13 mouse cellular contexts compared by ENCODE assay signal in the genomic region with DNA sequence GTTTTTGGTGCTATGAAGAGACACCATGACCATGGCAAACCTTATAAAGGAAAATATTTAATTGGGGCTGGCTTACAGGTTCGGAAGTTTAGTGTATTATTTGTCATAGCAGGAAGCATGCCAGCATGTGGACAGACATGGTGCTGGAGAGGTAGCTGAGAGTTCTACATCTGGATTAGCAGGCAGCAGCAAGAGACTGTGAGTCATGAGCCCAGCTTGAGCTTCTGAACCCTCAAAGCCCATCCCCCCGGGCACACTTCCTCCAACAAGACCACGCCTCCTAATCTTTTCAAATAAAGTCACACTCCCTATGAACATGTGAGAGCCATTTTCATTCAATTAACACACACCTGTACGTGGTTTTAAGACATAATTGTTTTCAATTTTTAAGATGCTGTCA. TPM values are rescaled to one million over a fixed set of nuclear protein-coding genes. Genes with fewer than 3 reads are reported as not detected.
DNase-seq lines count a peak whose midpoint lies in the region; ATAC-seq and TF ChIP-seq lines count a peak whose summit lies in the region.
"Had no signal": no experiment of that assay in that cellular context is flagged by ENCODE, and none has a peak within 500 bp of the region (broad histone marks: within the 10 kb centered on the region; RNA-seq: fewer than 3 reads in every experiment).

No protein-coding gene starts in this region.

- intact Hi-C loops in gastrocnemius, postnatal 36 days (cut with DNase I): loop anchor here (5.0 kb wide), 1 partner anchor 76 kb away; the partner anchor contains the start of gene B4galt1

- no peaks in the 10 kb centered on the region for H3K27me3 ChIP-seq in ES-Bruce4 (ENCODE audit: control insufficient read depth, insufficient read depth, low read length, poor library complexity, severe bottlenecking)
- H3K27me3 ChIP-seq in midbrain, embryonic 13.5 days: peaks cover 3% of the 10 kb centered on the region; the same call in 1 of the 2 replicates
- H3K27me3 ChIP-seq: liver, embryonic 15.5 days had no signal

- no peak overlapping the region for H3K4me3 ChIP-seq in ES-Bruce4 (ENCODE audit: low read depth, low read length)
- H3K4me3 ChIP-seq in bone marrow macrophage, adult 2 months (ENCODE audit: insufficient read depth, low read length): no peak overlapping the region
- no peak overlapping the region for H3K4me3 ChIP-seq in midbrain, embryonic 13.5 days (replicated peaks)
- H3K4me3 ChIP-seq: liver, embryonic 15.5 days had no signal

- peaks cover 5% of the 10 kb centered on the region for H3K4me1 ChIP-seq in ES-Bruce4 (ENCODE audit: control insufficient read depth, insufficient read depth, low read length)
- H3K4me1 ChIP-seq in bone marrow macrophage, adult 2 months (ENCODE audit: control insufficient read depth, insufficient read depth, low read length): peaks cover 59% of the 10 kb centered on the region
- peaks cover 13% of the 10 kb centered on the region for H3K4me1 ChIP-seq in midbrain, embryonic 13.5 days (replicated peaks)

- H3K27ac ChIP-seq in ES-Bruce4 (ENCODE audit: insufficient read depth, low read length): 0 out of 2 replicates have a peak overlapping the region, but pooled peaks have one; percentile 12
- peak overlapping the region; percentile 95 for H3K27ac ChIP-seq in bone marrow macrophage, adult 2 months (ENCODE audit: insufficient read depth, low read depth, low read length)
- no peak overlapping the region for H3K27ac ChIP-seq in midbrain, embryonic 13.5 days
- H3K27ac ChIP-seq: liver, embryonic 15.5 days had no signal

- WGBS in midbrain, embryonic 13.5 days: 82% methylated on average over 4 of the region's 4 CpGs

- no peak overlapping the region for H3K4me2 ChIP-seq in midbrain, embryonic 13.5 days (replicated peaks)
- H3K4me2 ChIP-seq: liver, embryonic 15.5 days; midbrain, embryonic 11.5 days had no signal

- no peak for ATAC-seq in erythroblast, adult 5-6 weeks (replicated peaks; ENCODE audit: low FRiP score, poor library complexity, severe bottlenecking)
- ATAC-seq in midbrain, embryonic 13.5 days: no peak

- no peak for TF ChIP-seq POLR2A in ES-Bruce4 (IDR thresholded peaks at IDR 0.05; ENCODE audit: insufficient read depth, low read length)
- no peak for TF ChIP-seq POLR2A in bone marrow macrophage, adult 2 months (IDR thresholded peaks at IDR 0.05; ENCODE audit: borderline replicate concordance, low read depth, low read length)

- H3K36me3 ChIP-seq in ES-Bruce4 (ENCODE audit: control insufficient read depth, insufficient read depth, low read length, poor library complexity, severe bottlenecking): no peaks in the 10 kb centered on the region
- no peaks in the 10 kb centered on the region for H3K36me3 ChIP-seq in midbrain, embryonic 13.5 days
- H3K36me3 ChIP-seq: liver, embryonic 15.5 days had no signal

- no peak for TF ChIP-seq EP300 in ES-Bruce4 (IDR thresholded peaks at IDR 0.05; ENCODE audit: insufficient read depth, low read depth, low read length)

- H3K9me3 ChIP-seq in ES-Bruce4 (replicated peaks; ENCODE audit: control insufficient read depth, insufficient read depth, low read length, poor library complexity, severe bottlenecking): no peaks in the 10 kb centered on the region
- H3K9me3 ChIP-seq in midbrain, embryonic 13.5 days: no peaks in the 10 kb centered on the region
- H3K9me3 ChIP-seq: liver, embryonic 15.5 days had no signal

- TF ChIP-seq CTCF in ES-Bruce4 (IDR thresholded peaks at IDR 0.05; ENCODE audit: low read depth, low read length): no peak
- TF ChIP-seq CTCF in bone marrow macrophage, adult 2 months (IDR thresholded peaks at IDR 0.05; ENCODE audit: low read depth, low read length): no peak

- no peak overlapping the region for H3K9ac ChIP-seq in ES-Bruce4 (ENCODE audit: low read depth, poor library complexity, severe bottlenecking)
- H3K9ac ChIP-seq in midbrain, embryonic 13.5 days (replicated peaks): no peak overlapping the region
- H3K9ac ChIP-seq: liver, embryonic 15.5 days had no signal

- peak; percentile 48 for DNase-seq in thymus, postnatal 14 days
- DNase-seq in thymus, postnatal 10 days (ENCODE audit: low spot score in 2 of 2): no peak
- no peak for DNase-seq in gastrocnemius, postnatal 36 days
- DNase-seq: cerebellum, adult 9-10 months; kidney, postnatal 10 days; layer of hippocampus, adult 9-11 months; spleen, adult 18-20 months had no signal

RNA-seq across cellular contexts. Expression of gene Smu1, which starts 18.7 kb away (rescaled TPM):
- 172 and 196 TPM in 2 replicates for polyA plus RNA-seq in ES-Bruce4 (2011; ENCODE audit: insufficient read depth, insufficient read length, low read depth, missing spikeins)
- 46.7 and 50.5 TPM in 2 replicates for polyA plus RNA-seq in bone marrow macrophage, adult 2 months (2012; ENCODE audit: insufficient read depth, insufficient read length, missing spikeins)
- 19.0 and 23.8 TPM in 2 replicates for total RNA-seq in erythroblast, adult 5-6 weeks (2015; ENCODE audit: low replicate concordance)
- total RNA-seq in erythroblast, adult 5-6 weeks (2017; ENCODE audit: low replicate concordance): 24.4 and 30.8 TPM in 2 replicates
- 10 to 100 TPM; 23.7 to 28.3 TPM for total RNA-seq in gastrocnemius, postnatal 36 days (2021)
- polyA plus RNA-seq in midbrain, embryonic 13.5 days (2015; fragmentation: Nextera tagmentation; extraction: Ambion mirVana): 144 and 149 TPM in 2 replicates

RNA-seq across cellular contexts. Expression of gene Dnaja1, which starts 54.5 kb away (rescaled TPM):
- 358 and 376 TPM in 2 replicates for polyA plus RNA-seq in ES-Bruce4 (2011; ENCODE audit: insufficient read depth, insufficient read length, low read depth, missing spikeins)
- 100 and 113 TPM in 2 replicates for polyA plus RNA-seq in bone marrow macrophage, adult 2 months (2012; ENCODE audit: insufficient read depth, insufficient read length, missing spikeins)
- 36.1 and 39.5 TPM in 2 replicates for total RNA-seq in erythroblast, adult 5-6 weeks (2015; ENCODE audit: low replicate concordance)
- total RNA-seq in erythroblast, adult 5-6 weeks (2017; ENCODE audit: low replicate concordance): 45.3 and 78.4 TPM in 2 replicates
- 10 to 100 TPM; 31.8 to 38.3 TPM for total RNA-seq in gastrocnemius, postnatal 36 days (2021)
- polyA plus RNA-seq in midbrain, embryonic 13.5 days (2015; fragmentation: Nextera tagmentation; extraction: Ambion mirVana): 760 and 762 TPM in 2 replicates
